15 mouse cellular contexts compared by ENCODE assay signal in the genomic region with DNA sequence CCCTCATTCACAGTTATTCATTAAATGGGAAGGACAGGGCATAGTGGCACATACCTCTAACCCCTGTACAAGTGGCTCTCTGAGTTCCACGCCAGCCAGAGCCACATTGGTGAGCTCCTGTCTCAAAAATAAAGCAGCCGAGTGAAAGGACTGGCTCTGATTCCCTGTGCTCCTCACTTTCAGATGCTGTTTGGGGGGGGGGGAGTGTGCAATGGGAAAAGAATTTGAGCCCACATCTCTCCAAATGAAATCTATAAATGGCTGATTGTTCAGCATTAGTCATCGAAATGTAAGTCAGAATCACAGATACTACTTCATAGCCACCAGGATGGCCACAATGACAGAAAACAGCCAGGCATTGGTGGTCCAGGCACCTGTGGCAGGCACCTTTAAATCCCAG. TPM values are rescaled to one million over a fixed set of nuclear protein-coding genes. Genes with fewer than 3 reads are reported as not detected.
A peak's percentile ranks its signal among the peaks of the same experiment; 100 is the strongest.
DNase-seq lines count a peak whose midpoint lies in the region; ATAC-seq and TF ChIP-seq lines count a peak whose summit lies in the region.
"Had no signal": no experiment of that assay in that cellular context is flagged by ENCODE, and none has a peak within 500 bp of the region (broad histone marks: within the 10 kb centered on the region; RNA-seq: fewer than 3 reads in every experiment).

No protein-coding gene starts in this region.

- no peak for TF ChIP-seq EP300 in ES-Bruce4 (IDR thresholded peaks at IDR 0.05; ENCODE audit: insufficient read depth, low read depth, low read length)

- H3K27me3 ChIP-seq in heart, embryonic 12.5 days (replicated peaks): no peaks in the 10 kb centered on the region
- no peaks in the 10 kb centered on the region for H3K27me3 ChIP-seq in heart, embryonic 11.5 days (ENCODE audit: control insufficient read depth, insufficient read depth, low read length)
- no peaks in the 10 kb centered on the region for H3K27me3 ChIP-seq in lung, embryonic 15.5 days
- no peaks in the 10 kb centered on the region for H3K27me3 ChIP-seq in ES-Bruce4 (ENCODE audit: control insufficient read depth, insufficient read depth, low read length, poor library complexity, severe bottlenecking)
- H3K27me3 ChIP-seq in liver, embryonic 13.5 days: no peaks in the 10 kb centered on the region
- H3K27me3 ChIP-seq: neural tube, embryonic 13.5 days; Patski had no signal

- H3K9ac ChIP-seq in heart, embryonic 12.5 days: no peak overlapping the region
- no peak overlapping the region for H3K9ac ChIP-seq in heart, embryonic 11.5 days (ENCODE audit: low read depth, low read length)
- no peak overlapping the region for H3K9ac ChIP-seq in lung, embryonic 15.5 days
- no peak overlapping the region for H3K9ac ChIP-seq in ES-Bruce4 (ENCODE audit: low read depth, poor library complexity, severe bottlenecking)
- peak overlapping the region; percentile 98 for H3K9ac ChIP-seq in liver, embryonic 13.5 days
- H3K9ac ChIP-seq: neural tube, embryonic 13.5 days had no signal

- no peak overlapping the region for H3K4me3 ChIP-seq in heart, embryonic 12.5 days
- H3K4me3 ChIP-seq in heart, embryonic 11.5 days (ENCODE audit: low read depth, low read length): no peak overlapping the region
- no peak overlapping the region for H3K4me3 ChIP-seq in lung, embryonic 15.5 days
- 0 out of 2 replicates have a peak overlapping the region, but pooled peaks have one; percentile 6 for H3K4me3 ChIP-seq in ES-Bruce4 (ENCODE audit: low read depth, low read length)
- H3K4me3 ChIP-seq in liver, embryonic 13.5 days (replicated peaks): peak overlapping the region; percentile 91
- H3K4me3 ChIP-seq: neural tube, embryonic 13.5 days had no signal

- 69% methylated on average over 3 of the region's 3 CpGs for WGBS in heart, embryonic 12.5 days
- WGBS in heart, embryonic 11.5 days (ENCODE audit: insufficient replicate concordance): 86% methylated on average over 3 of the region's 3 CpGs
- 69% methylated on average over 3 of the region's 3 CpGs for WGBS in lung, embryonic 15.5 days
- 86% methylated on average over 3 of the region's 3 CpGs for WGBS in liver, embryonic 13.5 days (ENCODE audit: insufficient replicate concordance)

- 0 out of 2 replicates have a peak overlapping the region, but pooled peaks have one; percentile 42 for H3K4me2 ChIP-seq in heart, embryonic 12.5 days
- no peak overlapping the region for H3K4me2 ChIP-seq in heart, embryonic 11.5 days
- peak overlapping the region; percentile 16; the same call in 1 of the 2 replicates for H3K4me2 ChIP-seq in lung, embryonic 15.5 days
- H3K4me2 ChIP-seq in liver, embryonic 13.5 days: peak overlapping the region; percentile 73

- no peak overlapping the region for H3K27ac ChIP-seq in heart, embryonic 12.5 days (ENCODE audit: poor library complexity, severe bottlenecking)
- H3K27ac ChIP-seq in heart, embryonic 11.5 days (ENCODE audit: low read depth, low read length): no peak overlapping the region
- no peak overlapping the region for H3K27ac ChIP-seq in lung, embryonic 15.5 days
- no peak overlapping the region for H3K27ac ChIP-seq in ES-Bruce4 (ENCODE audit: insufficient read depth, low read length)
- no peak overlapping the region for H3K27ac ChIP-seq in liver, embryonic 13.5 days
- H3K27ac ChIP-seq: hindbrain, postnatal 0 days; neural tube, embryonic 13.5 days had no signal

- H3K36me3 ChIP-seq in heart, embryonic 12.5 days: peaks cover 34% of the 10 kb centered on the region
- H3K36me3 ChIP-seq in heart, embryonic 11.5 days (ENCODE audit: control insufficient read depth, insufficient read depth, low read length): peaks cover 7% of the 10 kb centered on the region
- peaks cover 32% of the 10 kb centered on the region for H3K36me3 ChIP-seq in lung, embryonic 15.5 days
- peaks cover 34% of the 10 kb centered on the region for H3K36me3 ChIP-seq in ES-Bruce4 (ENCODE audit: control insufficient read depth, insufficient read depth, low read length, poor library complexity, severe bottlenecking)
- peaks cover 59% of the 10 kb centered on the region for H3K36me3 ChIP-seq in liver, embryonic 13.5 days

- no peak for DNase-seq in lung, adult 18-20 months
- DNase-seq in liver, embryonic 13.5 days: no peak
- DNase-seq in embryo, embryonic 9.5 days (ENCODE audit: extremely low spot score): no peak
- no peak for DNase-seq in natural killer cell, adult 2 months (ENCODE audit: low spot score in 2 of 2)
- DNase-seq: cerebellum, adult 18-20 months; kidney, adult 2 months; thymus, postnatal 14 days had no signal

- H3K4me1 ChIP-seq in heart, embryonic 12.5 days (replicated peaks): peaks cover 19% of the 10 kb centered on the region
- H3K4me1 ChIP-seq in heart, embryonic 11.5 days (ENCODE audit: control insufficient read depth, insufficient read depth, low read length): peaks cover 9% of the 10 kb centered on the region; the same call in 1 of the 2 replicates
- peaks cover 27% of the 10 kb centered on the region for H3K4me1 ChIP-seq in lung, embryonic 15.5 days
- no peaks in the 10 kb centered on the region for H3K4me1 ChIP-seq in ES-Bruce4 (ENCODE audit: control insufficient read depth, insufficient read depth, low read length)
- H3K4me1 ChIP-seq in liver, embryonic 13.5 days (replicated peaks): peaks cover 65% of the 10 kb centered on the region

- no peak for ATAC-seq in heart, embryonic 12.5 days (ENCODE audit: insufficient number of reproducible peaks, low FRiP score)
- no peak for ATAC-seq in heart, embryonic 11.5 days (replicated peaks; ENCODE audit: insufficient number of reproducible peaks, low FRiP score, low TSS enrichment)
- ATAC-seq in lung, embryonic 15.5 days (ENCODE audit: borderline replicate concordance, extremely low read depth, low FRiP score, low TSS enrichment): no peak
- no peak for ATAC-seq in liver, embryonic 13.5 days (ENCODE audit: low read depth)
- ATAC-seq: CD4-positive, CD25-positive, alpha-beta regulatory T cell, adult 4 months; hindbrain, postnatal 0 days; Patski had no signal

- no peak for TF ChIP-seq CTCF in ES-Bruce4 (IDR thresholded peaks at IDR 0.05; ENCODE audit: low read depth, low read length)

- H3K9me3 ChIP-seq in heart, embryonic 12.5 days (replicated peaks): no peaks in the 10 kb centered on the region
- H3K9me3 ChIP-seq in heart, embryonic 11.5 days (replicated peaks; ENCODE audit: control insufficient read depth, low read length): no peaks in the 10 kb centered on the region
- H3K9me3 ChIP-seq in lung, embryonic 15.5 days: no peaks in the 10 kb centered on the region
- no peaks in the 10 kb centered on the region for H3K9me3 ChIP-seq in ES-Bruce4 (replicated peaks; ENCODE audit: control insufficient read depth, insufficient read depth, low read length, poor library complexity, severe bottlenecking)
- no peaks in the 10 kb centered on the region for H3K9me3 ChIP-seq in liver, embryonic 13.5 days (replicated peaks)
- H3K9me3 ChIP-seq: neural tube, embryonic 13.5 days had no signal

- no peak for TF ChIP-seq POLR2A in ES-Bruce4 (IDR thresholded peaks at IDR 0.05; ENCODE audit: insufficient read depth, low read length)

RNA-seq across cellular contexts. Expression of gene Prc1, which starts 2.8 kb away (rescaled TPM):
- 137 and 152 TPM in 2 replicates for polyA plus RNA-seq in heart, embryonic 12.5 days (2016; fragmentation: Nextera tagmentation; extraction: Ambion mirVana)
- polyA plus RNA-seq in heart, embryonic 11.5 days (2014; fragmentation: Nextera tagmentation; extraction: Ambion mirVana): 148 and 156 TPM in 2 replicates
- polyA plus RNA-seq in lung, embryonic 15.5 days (2015; fragmentation: Nextera tagmentation; extraction: Ambion mirVana): 170 and 177 TPM in 2 replicates
- polyA plus RNA-seq in ES-Bruce4 (2011; ENCODE audit: insufficient read depth, insufficient read length, low read depth, missing spikeins): 246 and 258 TPM in 2 replicates
- 114 and 130 TPM in 2 replicates for polyA plus RNA-seq in liver, embryonic 13.5 days (2015; fragmentation: Nextera tagmentation; extraction: Ambion mirVana)

RNA-seq across cellular contexts. Expression of gene Rccd1, which starts 27.2 kb away (rescaled TPM):
- polyA plus RNA-seq in heart, embryonic 12.5 days (2016; fragmentation: Nextera tagmentation; extraction: Ambion mirVana): 6.1 and 8.9 TPM in 2 replicates
- 8.9 and 9.0 TPM in 2 replicates for polyA plus RNA-seq in heart, embryonic 11.5 days (2014; fragmentation: Nextera tagmentation; extraction: Ambion mirVana)
- 6.6 and 10.2 TPM in 2 replicates for polyA plus RNA-seq in lung, embryonic 15.5 days (2015; fragmentation: Nextera tagmentation; extraction: Ambion mirVana)
- polyA plus RNA-seq in ES-Bruce4 (2011; ENCODE audit: insufficient read depth, insufficient read length, low read depth, missing spikeins): 16.3 and 26.5 TPM in 2 replicates
- 3.3 and 3.4 TPM in 2 replicates for polyA plus RNA-seq in liver, embryonic 13.5 days (2015; fragmentation: Nextera tagmentation; extraction: Ambion mirVana)

RNA-seq across cellular contexts. Expression of gene Vps33b, which starts 27.6 kb away (rescaled TPM):
- polyA plus RNA-seq in heart, embryonic 12.5 days (2016; fragmentation: Nextera tagmentation; extraction: Ambion mirVana): 11.1 and 12.4 TPM in 2 replicates
- 12.3 and 13.4 TPM in 2 replicates for polyA plus RNA-seq in heart, embryonic 11.5 days (2014; fragmentation: Nextera tagmentation; extraction: Ambion mirVana)
- 9.5 and 11.1 TPM in 2 replicates for polyA plus RNA-seq in lung, embryonic 15.5 days (2015; fragmentation: Nextera tagmentation; extraction: Ambion mirVana)
- polyA plus RNA-seq in ES-Bruce4 (2011; ENCODE audit: insufficient read depth, insufficient read length, low read depth, missing spikeins): 15.7 and 16.2 TPM in 2 replicates
- polyA plus RNA-seq in liver, embryonic 13.5 days (2015; fragmentation: Nextera tagmentation; extraction: Ambion mirVana): 4.4 and 7.9 TPM in 2 replicates

RNA-seq across cellular contexts. Expression of gene Ngrn, which starts 36.0 kb away (rescaled TPM):
- 43.0 and 43.4 TPM in 2 replicates for polyA plus RNA-seq in heart, embryonic 12.5 days (2016; fragmentation: Nextera tagmentation; extraction: Ambion mirVana)
- 41.4 and 41.8 TPM in 2 replicates for polyA plus RNA-seq in heart, embryonic 11.5 days (2014; fragmentation: Nextera tagmentation; extraction: Ambion mirVana)
- 44.6 and 45.7 TPM in 2 replicates for polyA plus RNA-seq in lung, embryonic 15.5 days (2015; fragmentation: Nextera tagmentation; extraction: Ambion mirVana)
- 29.1 and 32.5 TPM in 2 replicates for polyA plus RNA-seq in ES-Bruce4 (2011; ENCODE audit: insufficient read depth, insufficient read length, low read depth, missing spikeins)
- polyA plus RNA-seq in liver, embryonic 13.5 days (2015; fragmentation: Nextera tagmentation; extraction: Ambion mirVana): 33.5 and 37.2 TPM in 2 replicates

RNA-seq across cellular contexts. Expression of gene Unc45a, which starts 43.8 kb away (rescaled TPM):
- 20.5 and 21.0 TPM in 2 replicates for polyA plus RNA-seq in heart, embryonic 12.5 days (2016; fragmentation: Nextera tagmentation; extraction: Ambion mirVana)
- polyA plus RNA-seq in heart, embryonic 11.5 days (2014; fragmentation: Nextera tagmentation; extraction: Ambion mirVana): 11.3 and 15.6 TPM in 2 replicates
- polyA plus RNA-seq in lung, embryonic 15.5 days (2015; fragmentation: Nextera tagmentation; extraction: Ambion mirVana): 36.8 and 42.2 TPM in 2 replicates
- polyA plus RNA-seq in ES-Bruce4 (2011; ENCODE audit: insufficient read depth, insufficient read length, low read depth, missing spikeins): 24.0 and 25.3 TPM in 2 replicates
- 10.3 and 11.5 TPM in 2 replicates for polyA plus RNA-seq in liver, embryonic 13.5 days (2015; fragmentation: Nextera tagmentation; extraction: Ambion mirVana)

Comparison
In these comparisons a context has a peak if more than half of its experiments do, and no peak if none do; other contexts are left out.
1. H3K4me3 ChIP-seq: peak in ES-Bruce4 (single experiment) and liver, embryonic 13.5 days (single experiment); none in heart, embryonic 12.5 days (single experiment), heart, embryonic 11.5 days (single experiment) and lung, embryonic 15.5 days (single experiment).